Mouse (Mus musculus): ENCODE results near the gene Tfam. TPM values are rescaled to one million over a fixed set of nuclear protein-coding genes. Genes with fewer than 3 reads are reported as not detected.

Gene Tfam
- 7.4 and 7.9 TPM in 2 replicates for polyA plus RNA-seq (2012; rRNA removed)

- peak; percentile 13 for DNase-seq (ENCODE audit: low read depth, low spot score)
- 1% methylated on average over 7 of the region's 7 CpGs for WGBS
Observed at GRCm38 (mm10) chr10:71238240-71238554, at the start of gene Tfam. Tfam (minus strand) TSS chr10:71238280.

- peak; percentile 47 for DNase-seq (ENCODE audit: low read depth, low spot score)
- WGBS: under 1% methylated on average over 50 of the region's 50 CpGs
Observed at GRCm38 (mm10) chr10:71285126-71285580, 47.1 kb upstream of the Tfam start, which contains the start of gene Ube2d1. Ube2d1 (minus strand) TSS chr10:71285262.

- WGBS: under 1% methylated on average over 41 of the region's 41 CpGs
Observed at GRCm38 (mm10) chr10:71284511-71285125, 46.5 kb upstream of the Tfam start.

GRCm38 (mm10) chr10:71284131-71284510 is 46.0 kb upstream of the Tfam start:
- 11% methylated on average over 8 of the region's 8 CpGs for WGBS
- DNase-seq (ENCODE audit: low read depth, low spot score): no peak

More at GRCm38 (mm10) chr10:71284511-71285125, 46.5 kb upstream of the Tfam start:
- DNase-seq (ENCODE audit: low read depth, low spot score): no peak

- DNase-seq (ENCODE audit: low read depth, low spot score): no peak
- 64% methylated on average over 9 of the region's 9 CpGs for WGBS
Observed at GRCm38 (mm10) chr10:71273008-71273739, 35.1 kb upstream of the Tfam start.

- 86% methylated on average over 2 of the region's 2 CpGs for WGBS
Observed at GRCm38 (mm10) chr10:71267973-71268372, 29.9 kb upstream of the Tfam start.

GRCm38 (mm10) chr10:71267511-71267910 is 29.4 kb upstream of the Tfam start:
- DNase-seq (ENCODE audit: low read depth, low spot score): no peak
- 81% methylated on average over 11 of the region's 11 CpGs for WGBS

More at GRCm38 (mm10) chr10:71267973-71268372, 29.9 kb upstream of the Tfam start:
- no peak for DNase-seq (ENCODE audit: low read depth, low spot score)

- 81% methylated on average over 4 of the region's 4 CpGs for WGBS
- DNase-seq (ENCODE audit: low read depth, low spot score): no peak
Observed at GRCm38 (mm10) chr10:71265067-71265466, 27.0 kb upstream of the Tfam start.

- WGBS: 78% methylated on average over 8 of the region's 8 CpGs
- DNase-seq (ENCODE audit: low read depth, low spot score): no peak
Observed at GRCm38 (mm10) chr10:71261637-71262036, 23.6 kb upstream of the Tfam start.

- no peak for DNase-seq (ENCODE audit: low read depth, low spot score)
- 92% methylated on average over 5 of the region's 5 CpGs for WGBS
Observed at GRCm38 (mm10) chr10:71258943-71259342, 20.9 kb upstream of the Tfam start.

- WGBS: 88% methylated on average over 8 of the region's 8 CpGs
- no peak for DNase-seq (ENCODE audit: low read depth, low spot score)
Observed at GRCm38 (mm10) chr10:71258516-71258915, 20.4 kb upstream of the Tfam start.

GRCm38 (mm10) chr10:71253147-71253546 is 15.1 kb upstream of the Tfam start:
- DNase-seq (ENCODE audit: low read depth, low spot score): no peak
- WGBS: 58% methylated on average over 4 of the region's 4 CpGs

GRCm38 (mm10) chr10:71252421-71252820 is 14.3 kb upstream of the Tfam start:
- DNase-seq (ENCODE audit: low read depth, low spot score): no peak
- 69% methylated on average over 5 of the region's 5 CpGs for WGBS

GRCm38 (mm10) chr10:71251846-71252245 is 13.8 kb upstream of the Tfam start:
- DNase-seq (ENCODE audit: low read depth, low spot score): no peak
- 51% methylated on average over 5 of the region's 5 CpGs for WGBS

- no peak for DNase-seq (ENCODE audit: low read depth, low spot score)
- 83% methylated on average over 5 of the region's 5 CpGs for WGBS
Observed at GRCm38 (mm10) chr10:71251256-71251655, 13.2 kb upstream of the Tfam start.

GRCm38 (mm10) chr10:71250472-71250871 is 12.4 kb upstream of the Tfam start:
- 84% methylated on average over 17 of the region's 17 CpGs for WGBS
- DNase-seq (ENCODE audit: low read depth, low spot score): no peak

GRCm38 (mm10) chr10:71249086-71249880 is 11.2 kb upstream of the Tfam start:
- WGBS: 65% methylated on average over 10 of the region's 10 CpGs

GRCm38 (mm10) chr10:71246956-71247355 is 8.9 kb upstream of the Tfam start:
- no peak for DNase-seq (ENCODE audit: low read depth, low spot score)
- WGBS: 24% methylated on average over 7 of the region's 7 CpGs

More at GRCm38 (mm10) chr10:71249086-71249880, 11.2 kb upstream of the Tfam start:
- DNase-seq (ENCODE audit: low read depth, low spot score): no peak

- no peak for DNase-seq (ENCODE audit: low read depth, low spot score)
- WGBS: 24% methylated on average over 6 of the region's 6 CpGs
Observed at GRCm38 (mm10) chr10:71239479-71240120, 1.5 kb upstream of the Tfam start.

Data from large intestine, adult 2 months (tissue).